Mouse (Mus musculus): ENCODE measurements at regions not wholly inside any gene's neighbourhood (a gene's known extent, or its start where the extent isn't known, plus 50 kb on each side); places are given as distances from the start of the nearest gene placed in this dataset.

- TF ChIP-seq CTCF (IDR thresholded peaks at IDR 0.05; ENCODE audit: borderline replicate concordance, extremely low read depth, insufficient read depth, insufficient read length) (no peak), POLR2A (IDR thresholded peaks at IDR 0.05; ENCODE audit: borderline replicate concordance, extremely low read depth, insufficient read depth, insufficient read length, poor library complexity, severe bottlenecking) (no peak)
Measured at GRCm38 (mm10) chr3:83708973-83709372, 57.1 kb upstream of the Sfrp2 start.
